Mouse (Mus musculus): Measurements from ENCODE around the gene Otx1. TPM values are rescaled to one million over a fixed set of nuclear protein-coding genes. Genes with fewer than 3 reads are reported as not detected.

The Otx1 gene
- total and polyA plus RNA-seq, 3 experiments, result not detected

GRCm38 (mm10) chr11:21968922-21969321 is 33.8 kb downstream of the Otx1 start (continued):
- peak; percentile 24; the same call in 1 of the 2 replicates for TF ChIP-seq BHLHE40 (IDR thresholded peaks at IDR 0.05; ENCODE audit: low read depth, low read length)

GRCm38 (mm10) chr11:21955167-21955566 is 47.5 kb downstream of the Otx1 start:
- TF ChIP-seq CHD1 (IDR thresholded peaks at IDR 0.05; ENCODE audit: low read depth, low read length) (no peak), SIN3A (IDR thresholded peaks at IDR 0.05; ENCODE audit: low read length) (no peak), USF1 (IDR thresholded peaks at IDR 0.05; ENCODE audit: low read depth, low read length) (no peak), RAD21 (IDR thresholded peaks at IDR 0.05; ENCODE audit: low read depth, low read length) (no peak), BHLHE40 (IDR thresholded peaks at IDR 0.05; ENCODE audit: low read depth, low read length) (no peak), CTCF (conservative IDR thresholded peaks at IDR 0.05 in 1 of 2, IDR thresholded peaks at IDR 0.05 in 1 of 2; ENCODE audit: low read depth in 2 of 2, low read length in 2 of 2) (no peak), ETS1 (conservative IDR thresholded peaks at IDR 0.05; ENCODE audit: low read depth, low read length) (no peak), GABPA (IDR thresholded peaks at IDR 0.05; ENCODE audit: insufficient replicate concordance, low read depth, low read length) (no peak)
- dilution Hi-C loops (cut with MboI; ENCODE audit: extremely low pct_ligation_motif_present, extremely low pct_unique_long_range_greater_than_20kb, low sequenced_read_pairs), result no loop called here
- no peak overlapping the region for H3K4me2 ChIP-seq (ENCODE audit: insufficient read depth, low read depth, poor library complexity, severe bottlenecking)
- no peak overlapping the region for H3K27ac ChIP-seq (ENCODE audit: insufficient read depth, low read depth)
- peaks cover under 1% of the 10 kb centered on the region for H3K9me3 ChIP-seq (replicated peaks; ENCODE audit: low read length)
- peaks cover 0 to 3% of the 10 kb centered on the region in 2 experiments; a peak in 2 of 4 replicates for H3K4me1 ChIP-seq (ENCODE audit: control insufficient read depth in 1 of 2, insufficient read depth in 2 of 2)
- no peaks in the 10 kb centered on the region for H3K36me3 ChIP-seq (replicated peaks in 1 of 2; ENCODE audit: control insufficient read depth in 1 of 2, insufficient read depth in 1 of 2, low read length in 1 of 2)
- no peaks in the 10 kb centered on the region for H3K79me2 ChIP-seq (replicated peaks; ENCODE audit: control insufficient read depth, extremely low read depth, insufficient read depth, poor library complexity, severe bottlenecking)
- no peak overlapping the region for H3K9ac ChIP-seq (ENCODE audit: insufficient read depth, low read depth)
- no peak overlapping the region for H3K4me3 ChIP-seq (replicated peaks in 1 of 3; ENCODE audit: low read depth in 2 of 3, low read length in 2 of 3, poor library complexity in 1 of 3)
- no peak for DNase-seq (ENCODE audit: extremely low read depth)
- H3K27me3 ChIP-seq (replicated peaks), result no peaks in the 10 kb centered on the region
- in situ Hi-C loops (cut with MboI; ENCODE audit: low pct_ligation_motif_present, low pct_unique_long_range_greater_than_20kb, low sequenced_read_pairs), result no loop called here

GRCm38 (mm10) chr11:21951657-21952237 is 51.0 kb downstream of the Otx1 start:
- Histone ChIP-seq H3K4me1 (ENCODE audit: control insufficient read depth in 1 of 2, insufficient read depth in 2 of 2) (peaks cover 0 to 3% of the 10 kb centered on the region in 2 experiments; a peak in 2 of 4 replicates), H3K4me3 (replicated peaks in 1 of 3; ENCODE audit: low read depth in 2 of 3, low read length in 2 of 3, poor library complexity in 1 of 3) (no peak overlapping the region), H3K79me2 (replicated peaks; ENCODE audit: control insufficient read depth, extremely low read depth, insufficient read depth, poor library complexity, severe bottlenecking) (no peaks in the 10 kb centered on the region), H3K4me2 (ENCODE audit: insufficient read depth, low read depth, poor library complexity, severe bottlenecking) (no peak overlapping the region), H3K9ac (ENCODE audit: insufficient read depth, low read depth) (no peak overlapping the region), H3K27me3 (replicated peaks) (no peaks in the 10 kb centered on the region), H3K9me3 (replicated peaks; ENCODE audit: low read length) (peaks cover 2% of the 10 kb centered on the region), H3K36me3 (replicated peaks in 1 of 2; ENCODE audit: control insufficient read depth in 1 of 2, insufficient read depth in 1 of 2, low read length in 1 of 2) (no peaks in the 10 kb centered on the region), H3K27ac (ENCODE audit: insufficient read depth, low read depth) (no peak overlapping the region)
- dilution Hi-C loops (cut with MboI; ENCODE audit: extremely low pct_ligation_motif_present, extremely low pct_unique_long_range_greater_than_20kb, low sequenced_read_pairs), result no loop called here
- in situ Hi-C loops (cut with MboI; ENCODE audit: low pct_ligation_motif_present, low pct_unique_long_range_greater_than_20kb, low sequenced_read_pairs), result no loop called here
- TF ChIP-seq JUND (conservative IDR thresholded peaks at IDR 0.05; ENCODE audit: low read depth, low read length) (no peak), POLR2AphosphoS2 (IDR thresholded peaks at IDR 0.05; ENCODE audit: low read depth, low read length) (no peak), ZMIZ1 (IDR thresholded peaks at IDR 0.05; ENCODE audit: low read depth, low read length) (no peak), CTCF (conservative IDR thresholded peaks at IDR 0.05 in 1 of 2, IDR thresholded peaks at IDR 0.05 in 1 of 2; ENCODE audit: low read depth in 2 of 2, low read length in 2 of 2) (no peak), ELF1 (IDR thresholded peaks at IDR 0.05; ENCODE audit: low read depth, low read length) (no peak), IRF4 (IDR thresholded peaks at IDR 0.05; ENCODE audit: low read depth, low read length) (no peak), TCF12 (IDR thresholded peaks at IDR 0.05; ENCODE audit: low read depth, low read length) (no peak)
- no peak for DNase-seq (ENCODE audit: extremely low read depth)
